Mouse (Mus musculus): ENCODE results near the gene Pms1.

- TF ChIP-seq CTCF (IDR thresholded peaks at IDR 0.05; ENCODE audit: low read depth): no peak
- TF ChIP-seq EP300 (IDR thresholded peaks at IDR 0.05; ENCODE audit: low read depth): no peak
These were observed 71.2 kb downstream of the Pms1 start for GRCm38 (mm10) chr1:53225616-53226015.

Data from liver, postnatal 0 days (tissue).